Mouse (Mus musculus): Measurements from ENCODE around the gene Zdhhc12. TPM values are rescaled to one million over a fixed set of nuclear protein-coding genes. Genes with fewer than 3 reads are reported as not detected.
A peak's percentile ranks its signal among the peaks of the same experiment; 100 is the strongest.

Gene Zdhhc12
- polyA plus RNA-seq, 1 experiment from 2014 or later = 30.9 TPM

- peak within 1 kb of the TSS; percentile 49 for H3K4me3 ChIP-seq (ENCODE audit: low read depth, low read length)
- DNase-seq (ENCODE audit: low spot score) (peak; percentile 91), ATAC-seq (replicated peaks; ENCODE audit: insufficient number of reproducible peaks, low FRiP score, low TSS enrichment, low read depth) (peak; percentile 68)
- no peaks in the 10 kb centered on the region for H3K9me3 ChIP-seq (replicated peaks; ENCODE audit: control insufficient read depth, low read length)
- H3K4me1 ChIP-seq (ENCODE audit: control insufficient read depth, insufficient read depth, low read length) = no peaks in the 10 kb centered on the region; the same call in 1 of the 2 replicates
- H3K27me3 ChIP-seq (ENCODE audit: control insufficient read depth, insufficient read depth, low read length) = no peaks in the 10 kb centered on the region
- H3K9ac ChIP-seq (replicated peaks; ENCODE audit: low read length) = peak within 1 kb of the TSS; percentile 66
- peaks cover 2% of the 10 kb centered on the region for H3K36me3 ChIP-seq (replicated peaks; ENCODE audit: control insufficient read depth, insufficient read depth, low read depth, low read length)
- H3K4me2 ChIP-seq (ENCODE audit: low read depth, low read length) = peak within 1 kb of the TSS; percentile 83
- H3K27ac ChIP-seq (replicated peaks; ENCODE audit: low read depth, low read length) = peak within 1 kb of the TSS; percentile 81; the same call in 1 of the 2 replicates
- WGBS = 2% methylated on average over 53 of the region's 53 CpGs
These were observed 15.7 kb downstream of the Zdhhc12 start, which contains the start of gene Pkn3 for GRCm38 (mm10) chr2:30077502-30078348. TSS of gene Pkn3 (plus strand) at chr2:30077684.

GRCm38 (mm10) chr2:30076959-30077358 lies 16.5 kb downstream of the Zdhhc12 start:
- H3K9ac ChIP-seq (replicated peaks; ENCODE audit: low read length) = no peak overlapping the region
- no peaks in the 10 kb centered on the region for H3K27me3 ChIP-seq (ENCODE audit: control insufficient read depth, insufficient read depth, low read length)
- H3K27ac ChIP-seq (replicated peaks; ENCODE audit: low read depth, low read length) = 0 out of 2 replicates have a peak overlapping the region, but pooled peaks have one; percentile 25
- peak overlapping the region; percentile 83; the same call in 1 of the 2 replicates for H3K4me2 ChIP-seq (ENCODE audit: low read depth, low read length)
- WGBS = 60% methylated on average over 6 of the region's 6 CpGs
- H3K9me3 ChIP-seq (replicated peaks; ENCODE audit: control insufficient read depth, low read length) = no peaks in the 10 kb centered on the region
- H3K4me3 ChIP-seq (ENCODE audit: low read depth, low read length) = no peak overlapping the region
- H3K4me1 ChIP-seq (ENCODE audit: control insufficient read depth, insufficient read depth, low read length) = no peaks in the 10 kb centered on the region; the same call in 1 of the 2 replicates
- H3K36me3 ChIP-seq (replicated peaks; ENCODE audit: control insufficient read depth, insufficient read depth, low read depth, low read length) = peaks cover 2% of the 10 kb centered on the region
- no peak; the same call in 1 of the 2 replicates for ATAC-seq (replicated peaks; ENCODE audit: insufficient number of reproducible peaks, low FRiP score, low TSS enrichment, low read depth)
- DNase-seq (ENCODE audit: low spot score) = no peak

GRCm38 (mm10) chr2:30076439-30076838 lies 17.0 kb downstream of the Zdhhc12 start:
- no peak overlapping the region for H3K9ac ChIP-seq (replicated peaks; ENCODE audit: low read length)
- no peak overlapping the region for H3K4me3 ChIP-seq (ENCODE audit: low read depth, low read length)
- H3K27ac ChIP-seq (replicated peaks; ENCODE audit: low read depth, low read length) = no peak overlapping the region
- peaks cover 2% of the 10 kb centered on the region for H3K36me3 ChIP-seq (replicated peaks; ENCODE audit: control insufficient read depth, insufficient read depth, low read depth, low read length)
- DNase-seq (ENCODE audit: low spot score) (no peak), ATAC-seq (replicated peaks; ENCODE audit: insufficient number of reproducible peaks, low FRiP score, low TSS enrichment, low read depth) (no peak)
- H3K9me3 ChIP-seq (replicated peaks; ENCODE audit: control insufficient read depth, low read length) = no peaks in the 10 kb centered on the region
- no peak overlapping the region for H3K4me2 ChIP-seq (ENCODE audit: low read depth, low read length)
- 92% methylated on average over 8 of the region's 9 CpGs for whole genome bisulfite sequencing
- no peaks in the 10 kb centered on the region for H3K27me3 ChIP-seq (ENCODE audit: control insufficient read depth, insufficient read depth, low read length)
- no peaks in the 10 kb centered on the region; the same call in 1 of the 2 replicates for H3K4me1 ChIP-seq (ENCODE audit: control insufficient read depth, insufficient read depth, low read length)

GRCm38 (mm10) chr2:30075625-30076024 lies 17.8 kb downstream of the Zdhhc12 start:
- H3K4me1 ChIP-seq (ENCODE audit: control insufficient read depth, insufficient read depth, low read length) = no peaks in the 10 kb centered on the region; the same call in 1 of the 2 replicates
- H3K27ac ChIP-seq (replicated peaks; ENCODE audit: low read depth, low read length) = no peak overlapping the region
- H3K9ac ChIP-seq (replicated peaks; ENCODE audit: low read length) = no peak overlapping the region
- H3K36me3 ChIP-seq (replicated peaks; ENCODE audit: control insufficient read depth, insufficient read depth, low read depth, low read length) = peaks cover 3% of the 10 kb centered on the region
- WGBS = 87% methylated on average over 3 of the region's 3 CpGs
- no peaks in the 10 kb centered on the region for H3K9me3 ChIP-seq (replicated peaks; ENCODE audit: control insufficient read depth, low read length)
- no peak for DNase-seq (ENCODE audit: low spot score)
- no peaks in the 10 kb centered on the region for H3K27me3 ChIP-seq (ENCODE audit: control insufficient read depth, insufficient read depth, low read length)
- ATAC-seq (replicated peaks; ENCODE audit: insufficient number of reproducible peaks, low FRiP score, low TSS enrichment, low read depth) = no peak
- H3K4me2 ChIP-seq (ENCODE audit: low read depth, low read length) = no peak overlapping the region
- H3K4me3 ChIP-seq (ENCODE audit: low read depth, low read length) = no peak overlapping the region

GRCm38 (mm10) chr2:30073285-30073684 lies 20.2 kb downstream of the Zdhhc12 start:
- Histone ChIP-seq H3K27ac (replicated peaks; ENCODE audit: low read depth, low read length) (no peak overlapping the region), H3K4me2 (ENCODE audit: low read depth, low read length) (no peak overlapping the region), H3K4me3 (ENCODE audit: low read depth, low read length) (no peak overlapping the region), H3K9ac (replicated peaks; ENCODE audit: low read length) (no peak overlapping the region), H3K36me3 (replicated peaks; ENCODE audit: control insufficient read depth, insufficient read depth, low read depth, low read length) (peaks cover 11% of the 10 kb centered on the region), H3K27me3 (ENCODE audit: control insufficient read depth, insufficient read depth, low read length) (no peaks in the 10 kb centered on the region), H3K4me1 (ENCODE audit: control insufficient read depth, insufficient read depth, low read length) (no peaks in the 10 kb centered on the region; the same call in 1 of the 2 replicates), H3K9me3 (replicated peaks; ENCODE audit: control insufficient read depth, low read length) (no peaks in the 10 kb centered on the region)
- ATAC-seq (replicated peaks; ENCODE audit: insufficient number of reproducible peaks, low FRiP score, low TSS enrichment, low read depth) (no peak), DNase-seq (ENCODE audit: low spot score) (no peak)
- WGBS = 77% methylated on average over 3 of the region's 3 CpGs

GRCm38 (mm10) chr2:30072875-30073274 lies 20.6 kb downstream of the Zdhhc12 start:
- Histone ChIP-seq H3K9me3 (replicated peaks; ENCODE audit: control insufficient read depth, low read length) (no peaks in the 10 kb centered on the region), H3K4me1 (ENCODE audit: control insufficient read depth, insufficient read depth, low read length) (no peaks in the 10 kb centered on the region), H3K4me3 (ENCODE audit: low read depth, low read length) (no peak overlapping the region), H3K9ac (replicated peaks; ENCODE audit: low read length) (no peak overlapping the region), H3K27me3 (ENCODE audit: control insufficient read depth, insufficient read depth, low read length) (no peaks in the 10 kb centered on the region), H3K36me3 (replicated peaks; ENCODE audit: control insufficient read depth, insufficient read depth, low read depth, low read length) (peaks cover 11% of the 10 kb centered on the region), H3K4me2 (ENCODE audit: low read depth, low read length) (no peak overlapping the region), H3K27ac (replicated peaks; ENCODE audit: low read depth, low read length) (no peak overlapping the region)
- 75% methylated on average over 7 of the region's 7 CpGs for WGBS
- DNase-seq (ENCODE audit: low spot score) (no peak), ATAC-seq (replicated peaks; ENCODE audit: insufficient number of reproducible peaks, low FRiP score, low TSS enrichment, low read depth) (no peak)

GRCm38 (mm10) chr2:30067962-30068361 lies 25.5 kb downstream of the Zdhhc12 start:
- peaks cover 10% of the 10 kb centered on the region; the same call in 1 of the 2 replicates for H3K36me3 ChIP-seq (replicated peaks; ENCODE audit: control insufficient read depth, insufficient read depth, low read depth, low read length)
- no peaks in the 10 kb centered on the region for H3K9me3 ChIP-seq (replicated peaks; ENCODE audit: control insufficient read depth, low read length)
- H3K4me2 ChIP-seq (ENCODE audit: low read depth, low read length) = peak overlapping the region; percentile 60
- H3K9ac ChIP-seq (replicated peaks; ENCODE audit: low read length) = peak overlapping the region; percentile 100
- H3K27ac ChIP-seq (replicated peaks; ENCODE audit: low read depth, low read length) = no peak overlapping the region
- WGBS = 28% methylated on average over 7 of the region's 7 CpGs
- peak overlapping the region; percentile 100 for H3K4me3 ChIP-seq (ENCODE audit: low read depth, low read length)
- no peaks in the 10 kb centered on the region for H3K27me3 ChIP-seq (ENCODE audit: control insufficient read depth, insufficient read depth, low read length)
- DNase-seq (ENCODE audit: low spot score) = no peak
- no peaks in the 10 kb centered on the region; the same call in 1 of the 2 replicates for H3K4me1 ChIP-seq (ENCODE audit: control insufficient read depth, insufficient read depth, low read length)
- ATAC-seq (replicated peaks; ENCODE audit: insufficient number of reproducible peaks, low FRiP score, low TSS enrichment, low read depth) = no peak
